Mouse (Mus musculus): Measurements from ENCODE around the gene Snurf.
A peak's percentile ranks its signal among the peaks of the same experiment; 100 is the strongest.

Gene Snurf

DNA sequence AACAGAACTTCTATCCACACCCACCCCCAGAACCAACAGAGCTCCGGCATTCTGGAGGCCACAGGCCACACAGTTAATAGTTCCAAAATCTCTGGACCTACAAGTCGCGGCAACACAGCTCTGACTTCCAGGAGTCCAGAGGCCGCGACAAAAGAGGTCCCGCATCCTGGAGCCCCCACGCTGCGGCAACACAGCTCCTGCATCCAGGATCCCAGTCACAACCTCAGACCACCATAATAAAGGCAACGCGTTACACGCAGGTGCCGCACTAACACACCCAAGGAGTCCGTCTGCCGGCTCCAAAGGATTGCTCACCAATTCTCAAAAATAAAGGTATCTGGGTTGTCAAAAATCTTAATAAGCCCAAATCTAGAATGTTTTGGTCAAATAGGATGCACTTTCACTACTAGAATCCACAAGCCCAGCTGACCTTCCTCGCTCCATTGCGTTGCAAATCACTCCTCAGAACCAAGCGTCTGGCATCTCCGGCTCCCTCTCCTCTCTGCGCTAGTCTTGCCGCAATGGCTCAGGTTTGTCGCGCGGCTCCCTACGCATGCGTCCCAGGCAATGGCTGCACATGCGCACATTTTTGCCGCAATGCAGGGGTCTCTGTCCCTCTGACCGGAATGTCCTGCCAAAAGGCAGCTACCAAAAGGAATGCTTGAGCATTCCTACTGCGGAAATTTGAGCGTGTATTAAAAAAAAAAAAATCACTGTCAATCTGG lies at the start of gene Snurf, which contains the start of gene Gm38393:
TSS of gene Snurf (minus strand) at position 444 of the 725 bp plus-strand sequence.
TSS of gene Gm38393 (minus strand) at position 459 of the 725 bp plus-strand sequence.
- peak; percentile 93 for DNase-seq

DNA sequence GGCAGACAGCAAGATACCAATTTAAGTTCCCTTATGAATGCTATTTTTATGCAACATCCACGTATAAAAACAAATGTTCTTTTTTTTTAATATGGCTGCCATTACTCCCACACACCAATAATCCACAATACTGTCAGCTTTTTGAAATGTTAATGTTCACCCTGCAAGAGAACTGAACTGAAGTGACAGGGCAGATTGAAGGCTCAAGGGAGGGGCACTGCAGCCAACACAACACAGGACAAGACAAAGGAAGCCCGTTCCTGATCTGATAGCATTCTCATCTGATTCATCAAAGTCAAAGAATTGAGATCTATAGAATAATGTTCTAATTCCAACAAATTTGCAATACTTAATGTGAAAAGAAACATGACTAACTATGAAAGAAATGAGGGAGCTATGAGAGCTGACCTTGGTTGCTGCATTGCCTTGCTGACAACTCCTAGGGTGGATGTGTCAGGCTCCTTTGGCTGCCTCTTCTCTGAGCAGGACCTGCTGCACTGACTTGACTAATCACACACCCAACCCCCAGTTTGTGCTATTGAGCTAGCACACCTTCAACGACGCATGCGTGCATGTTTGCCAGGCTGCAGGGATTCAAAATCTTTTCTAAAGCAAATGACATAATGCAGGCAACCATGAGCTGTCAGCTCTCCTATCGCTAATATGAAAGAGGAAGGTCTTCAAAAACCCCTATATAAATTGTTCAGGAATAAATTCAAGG lies 42.8 kb upstream of the Snurf start:
- peak; percentile 80 for DNase-seq

DNA sequence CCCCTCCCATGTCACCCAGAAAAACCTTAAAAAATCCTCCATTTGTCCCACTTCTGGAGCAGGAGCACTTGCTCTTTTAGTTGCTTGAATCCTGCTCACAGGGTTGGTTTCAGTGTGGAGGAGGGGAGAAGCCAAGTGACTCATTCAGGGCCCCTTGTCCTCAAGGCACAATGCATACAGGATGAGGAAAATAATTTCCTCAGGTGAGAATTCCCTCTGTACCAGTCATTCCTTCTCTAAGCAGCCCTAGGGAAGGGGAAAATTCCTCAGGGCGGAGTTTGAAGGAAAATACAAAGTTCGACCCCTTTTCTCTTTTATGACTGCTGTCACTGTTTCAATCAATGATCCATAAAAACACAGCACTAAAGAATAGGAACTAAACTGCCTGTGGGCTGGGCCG lies 8.3 kb upstream of the Snurf start:
- no peak for DNase-seq

DNA sequence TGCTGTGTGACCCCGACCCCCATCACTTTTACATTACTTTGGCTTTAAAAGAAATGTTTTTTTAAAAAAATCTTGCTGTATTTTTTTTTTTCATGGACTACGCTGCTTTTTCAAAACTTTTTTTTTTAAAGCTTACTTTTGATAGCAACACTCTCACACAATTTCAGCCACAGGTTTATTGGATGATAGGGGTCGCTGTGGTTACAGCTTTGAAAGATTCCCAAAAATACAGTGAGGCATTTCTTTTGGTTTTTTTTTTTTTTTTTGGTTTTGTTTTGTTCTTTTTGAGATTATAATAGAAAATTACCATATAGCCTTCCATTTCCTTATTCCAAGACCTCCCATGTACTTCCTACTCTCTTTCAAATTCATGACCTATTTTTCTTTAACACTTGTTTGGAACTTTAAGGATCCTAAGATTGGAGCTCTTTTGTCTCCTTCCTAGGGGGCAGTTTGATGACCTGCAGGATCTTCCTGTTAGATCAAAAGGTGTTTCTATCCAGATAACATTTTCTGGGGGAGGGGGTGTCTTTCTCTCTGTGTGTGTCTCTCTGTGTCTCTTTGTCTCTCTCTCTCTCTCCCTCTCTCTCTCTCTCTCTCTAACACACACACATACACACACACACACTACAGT lies 3.0 kb upstream of the Snurf start:
- DNase-seq, result no peak

DNA sequence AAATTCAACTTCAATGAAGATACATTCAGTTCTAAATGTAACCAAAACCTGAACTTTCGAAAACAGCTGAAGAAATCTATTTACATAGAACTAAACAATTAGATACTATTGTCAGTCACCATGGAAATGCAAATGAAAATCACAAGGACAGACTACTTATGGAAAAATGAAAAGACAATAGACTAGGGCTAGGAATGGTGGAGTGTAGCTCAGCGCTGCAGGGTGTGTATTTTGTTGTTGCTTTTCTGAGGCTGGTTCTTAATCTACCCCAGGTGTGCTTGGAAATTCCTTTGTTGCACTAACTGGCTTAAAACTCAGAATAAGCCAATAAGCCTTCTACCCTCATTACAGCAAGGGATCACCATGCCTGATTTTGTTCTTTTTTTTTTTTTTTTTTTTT lies 1.4 kb upstream of the Snurf start:
- DNase-seq, result no peak

DNA sequence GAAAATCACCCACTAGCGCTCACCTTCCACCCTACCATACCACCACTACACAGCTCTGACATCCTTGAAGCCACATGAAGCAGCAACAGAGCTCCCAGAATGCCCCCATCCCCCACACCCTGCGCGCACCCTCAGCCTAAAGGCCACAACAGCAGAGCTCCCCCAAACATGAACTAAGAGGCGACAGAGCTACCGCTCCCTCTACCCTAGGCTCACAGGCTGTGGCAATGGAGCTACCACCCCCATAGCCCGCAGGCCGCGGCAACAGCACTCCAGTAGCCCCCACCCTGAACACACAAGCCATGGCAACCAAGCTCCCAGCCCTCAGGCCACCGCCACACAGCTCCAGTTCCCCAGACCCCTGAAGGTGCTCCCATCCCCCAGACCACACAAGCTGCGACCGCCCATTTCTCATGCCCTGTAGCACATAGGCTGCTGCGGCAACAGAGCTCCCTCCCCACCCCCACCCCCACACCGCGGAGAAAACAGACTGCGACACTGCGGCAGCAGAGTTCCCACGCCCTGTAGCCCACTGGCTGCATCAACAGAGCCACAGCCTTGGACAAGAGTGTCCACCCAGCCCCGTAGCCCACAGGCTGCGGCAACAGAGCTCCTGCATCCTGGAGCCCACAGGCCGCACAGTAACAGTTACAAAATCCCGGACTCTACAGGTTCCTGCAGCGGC lies 786 bp downstream of the Snurf start:
- peak; percentile 71 for DNase-seq

DNA sequence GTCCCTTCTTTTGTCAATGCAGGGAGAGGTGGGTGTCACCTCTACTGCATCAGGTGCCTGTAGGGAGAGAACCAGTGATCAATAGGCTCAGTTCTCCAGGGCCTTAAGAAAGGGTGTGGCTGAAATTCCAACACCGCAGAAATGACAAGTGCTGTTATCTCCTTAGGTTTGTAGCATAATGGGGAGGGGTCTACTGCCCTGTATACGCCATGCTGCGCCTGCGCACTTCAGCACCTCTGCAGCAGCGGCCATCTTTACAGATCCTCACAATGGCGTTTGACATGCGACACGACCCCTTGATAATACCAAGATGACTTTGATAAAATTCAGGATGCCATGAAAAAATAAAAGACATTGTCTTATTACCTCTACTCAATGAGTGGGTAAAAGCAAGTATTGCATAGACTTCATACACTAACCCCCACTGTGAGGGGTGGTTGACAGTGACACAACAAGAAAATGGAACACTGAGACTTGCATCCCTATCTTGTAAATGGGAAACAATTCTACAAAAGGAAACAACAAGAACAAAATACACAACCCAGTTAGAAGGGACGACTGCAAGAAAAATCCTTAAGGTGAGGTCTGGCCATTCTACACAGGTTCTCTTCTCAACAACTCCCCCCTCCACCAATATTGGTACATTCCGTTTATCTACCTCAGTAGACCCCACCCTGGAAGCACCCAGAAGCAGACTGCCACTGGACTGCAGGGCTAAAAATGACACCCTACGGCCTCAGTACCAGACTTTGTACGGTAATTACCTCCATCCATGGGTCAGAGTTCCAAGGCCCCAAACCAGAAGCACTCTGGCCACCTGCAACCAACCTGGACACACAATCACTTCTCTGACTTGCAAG lies 1.6 kb downstream of the Snurf start:
- peak; percentile 67 for DNase-seq

DNA sequence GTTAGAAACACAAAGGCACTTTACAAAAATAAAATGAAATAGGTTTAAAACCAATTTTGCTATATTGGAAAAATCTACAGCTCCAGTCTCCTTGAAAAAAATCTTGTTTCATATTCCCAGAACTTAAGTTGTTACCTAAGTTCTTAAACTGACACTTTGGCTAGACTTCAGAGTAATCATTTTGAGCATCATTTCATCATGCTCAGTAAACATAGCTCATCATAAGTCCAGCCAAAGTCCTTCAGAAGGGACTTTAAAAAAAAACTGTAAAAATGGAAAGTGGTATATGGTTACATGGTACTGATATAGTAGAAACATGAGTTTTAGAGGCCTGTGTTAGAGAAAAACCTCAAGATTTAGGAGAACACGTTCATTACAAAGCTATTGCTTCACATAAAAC lies 26.2 kb downstream of the Snurf start:
- DNase-seq, result no peak

All from cerebellum, adult 9-11 months (tissue).